Mouse (Mus musculus): Measurements from ENCODE around the gene Marc2. TPM values are rescaled to one million over a fixed set of nuclear protein-coding genes. Genes with fewer than 3 reads are reported as not detected.
A peak's percentile ranks its signal among the peaks of the same experiment; 100 is the strongest.

Marc2 gene
- total and polyA plus RNA-seq, 2 experiments from 2014 or later = 60.1 to 138 TPM

GRCm38 (mm10) chr1:184845111-184846071, 860 bp downstream of the Marc2 start:
- Histone ChIP-seq H3K4me3 (ENCODE audit: low read depth, low read length) (peak overlapping the region; percentile 76), H3K9me3 (ENCODE audit: low read length) (no peaks in the 10 kb centered on the region), H3K36me3 (ENCODE audit: insufficient read depth) (no peaks in the 10 kb centered on the region), H3K27me3 (ENCODE audit: insufficient read depth, low read length) (no peaks in the 10 kb centered on the region; the same call in 1 of the 2 replicates), H3K27ac (ENCODE audit: low read depth, low read length) (peak overlapping the region; percentile 54), H3K4me2 (ENCODE audit: low read depth) (peak overlapping the region; percentile 78), H3K4me1 (ENCODE audit: insufficient read depth) (peaks cover 6% of the 10 kb centered on the region; the same call in 1 of the 2 replicates), H3K9ac (peak overlapping the region; percentile 67)
- WGBS = 1% methylated on average over 67 of the region's 67 CpGs
- peak; percentile 98 for ATAC-seq
- TF ChIP-seq CTCF (IDR thresholded peaks at IDR 0.05; ENCODE audit: low read depth) = no peak
- DNase-seq = peak; percentile 88

GRCm38 (mm10) chr1:184844326-184845066, 1.8 kb downstream of the Marc2 start:
- Histone ChIP-seq H3K9ac (peak overlapping the region; percentile 67), H3K27me3 (ENCODE audit: insufficient read depth, low read length) (no peaks in the 10 kb centered on the region; the same call in 1 of the 2 replicates), H3K9me3 (ENCODE audit: low read length) (no peaks in the 10 kb centered on the region), H3K4me3 (ENCODE audit: low read depth, low read length) (peak overlapping the region; percentile 76), H3K4me1 (ENCODE audit: insufficient read depth) (peaks cover 6% of the 10 kb centered on the region; the same call in 1 of the 2 replicates), H3K4me2 (ENCODE audit: low read depth) (peak overlapping the region; percentile 78), H3K27ac (ENCODE audit: low read depth, low read length) (peak overlapping the region; percentile 54; the same call in 1 of the 2 replicates), H3K36me3 (ENCODE audit: insufficient read depth) (no peaks in the 10 kb centered on the region)
- ATAC-seq (no peak), DNase-seq (no peak)
- no peak for TF ChIP-seq CTCF (IDR thresholded peaks at IDR 0.05; ENCODE audit: low read depth)
- 21% methylated on average over 15 of the region's 15 CpGs for WGBS

GRCm38 (mm10) chr1:184837649-184838048, 8.6 kb downstream of the Marc2 start:
- Histone ChIP-seq H3K9ac (no peak overlapping the region), H3K4me2 (ENCODE audit: low read depth) (no peak overlapping the region), H3K4me3 (ENCODE audit: low read depth, low read length) (no peak overlapping the region), H3K9me3 (ENCODE audit: low read length) (no peaks in the 10 kb centered on the region), H3K27ac (ENCODE audit: low read depth, low read length) (no peak overlapping the region), H3K4me1 (ENCODE audit: insufficient read depth) (no peaks in the 10 kb centered on the region), H3K27me3 (ENCODE audit: insufficient read depth, low read length) (no peaks in the 10 kb centered on the region), H3K36me3 (ENCODE audit: insufficient read depth) (peaks cover 12% of the 10 kb centered on the region; the same call in 1 of the 2 replicates)
- DNase-seq (no peak), ATAC-seq (no peak)
- TF ChIP-seq CTCF (IDR thresholded peaks at IDR 0.05; ENCODE audit: low read depth) = no peak
- WGBS = 97% methylated on average over 4 of the region's 4 CpGs

GRCm38 (mm10) chr1:184836350-184836749, 9.9 kb downstream of the Marc2 start:
- WGBS = 78% methylated on average over 5 of the region's 5 CpGs
- Histone ChIP-seq H3K4me2 (ENCODE audit: low read depth) (no peak overlapping the region), H3K9me3 (ENCODE audit: low read length) (no peaks in the 10 kb centered on the region), H3K4me3 (ENCODE audit: low read depth, low read length) (no peak overlapping the region), H3K4me1 (ENCODE audit: insufficient read depth) (no peaks in the 10 kb centered on the region), H3K27ac (ENCODE audit: low read depth, low read length) (no peak overlapping the region), H3K9ac (no peak overlapping the region), H3K27me3 (ENCODE audit: insufficient read depth, low read length) (no peaks in the 10 kb centered on the region), H3K36me3 (ENCODE audit: insufficient read depth) (peaks cover 25% of the 10 kb centered on the region; the same call in 1 of the 2 replicates)
- no peak for TF ChIP-seq CTCF (IDR thresholded peaks at IDR 0.05; ENCODE audit: low read depth)
- DNase-seq (no peak), ATAC-seq (no peak)

GRCm38 (mm10) chr1:184833499-184833898, 12.8 kb downstream of the Marc2 start:
- Histone ChIP-seq H3K4me1 (ENCODE audit: insufficient read depth) (no peaks in the 10 kb centered on the region), H3K27ac (ENCODE audit: low read depth, low read length) (no peak overlapping the region), H3K36me3 (ENCODE audit: insufficient read depth) (peaks cover 25% of the 10 kb centered on the region; the same call in 1 of the 2 replicates), H3K9me3 (ENCODE audit: low read length) (no peaks in the 10 kb centered on the region), H3K4me3 (ENCODE audit: low read depth, low read length) (no peak overlapping the region), H3K4me2 (ENCODE audit: low read depth) (no peak overlapping the region), H3K27me3 (ENCODE audit: insufficient read depth, low read length) (no peaks in the 10 kb centered on the region), H3K9ac (no peak overlapping the region)
- TF ChIP-seq CTCF (IDR thresholded peaks at IDR 0.05; ENCODE audit: low read depth) = no peak
- no peak for DNase-seq
- ATAC-seq = no peak
- 93% methylated on average over 7 of the region's 7 CpGs for WGBS

- ATAC-seq (no peak), DNase-seq (no peak)
- 86% methylated on average over 10 of the region's 10 CpGs for WGBS
- Histone ChIP-seq H3K9me3 (ENCODE audit: low read length) (no peaks in the 10 kb centered on the region), H3K4me3 (ENCODE audit: low read depth, low read length) (no peak overlapping the region), H3K27ac (ENCODE audit: low read depth, low read length) (no peak overlapping the region), H3K4me1 (ENCODE audit: insufficient read depth) (no peaks in the 10 kb centered on the region), H3K4me2 (ENCODE audit: low read depth) (no peak overlapping the region), H3K9ac (no peak overlapping the region), H3K27me3 (ENCODE audit: insufficient read depth, low read length) (no peaks in the 10 kb centered on the region), H3K36me3 (ENCODE audit: insufficient read depth) (peaks cover 25% of the 10 kb centered on the region; the same call in 1 of the 2 replicates)
- peak; percentile 39 for TF ChIP-seq CTCF (IDR thresholded peaks at IDR 0.05; ENCODE audit: low read depth)
These were observed 14.0 kb downstream of the Marc2 start for GRCm38 (mm10) chr1:184832211-184832610.

All from forebrain, postnatal 0 days (tissue).